Mouse (Mus musculus) activated CD4-positive, CD25-positive, alpha-beta regulatory T cell, adult 4 months (primary cell): ENCODE data around the gene Reps1. TPM values are rescaled to one million over a fixed set of nuclear protein-coding genes. Genes with fewer than 3 reads are reported as not detected.

Experiments used
- ATAC-seq: one replicate; pipeline ENCODE4 v1.8.0; 2017
- polyA plus RNA-seq, 2 experiments: library from polyadenylated mRNA; unstranded; fragments of 100-300 nt; shearing (Covaris generic); gene quantifications; one replicate each; pipeline ENCODE4 v1.2.1; 2017

Reps1 gene
- polyA plus RNA-seq, result 10 to 100 TPM; 25.2 to 28.1 TPM

DNA sequence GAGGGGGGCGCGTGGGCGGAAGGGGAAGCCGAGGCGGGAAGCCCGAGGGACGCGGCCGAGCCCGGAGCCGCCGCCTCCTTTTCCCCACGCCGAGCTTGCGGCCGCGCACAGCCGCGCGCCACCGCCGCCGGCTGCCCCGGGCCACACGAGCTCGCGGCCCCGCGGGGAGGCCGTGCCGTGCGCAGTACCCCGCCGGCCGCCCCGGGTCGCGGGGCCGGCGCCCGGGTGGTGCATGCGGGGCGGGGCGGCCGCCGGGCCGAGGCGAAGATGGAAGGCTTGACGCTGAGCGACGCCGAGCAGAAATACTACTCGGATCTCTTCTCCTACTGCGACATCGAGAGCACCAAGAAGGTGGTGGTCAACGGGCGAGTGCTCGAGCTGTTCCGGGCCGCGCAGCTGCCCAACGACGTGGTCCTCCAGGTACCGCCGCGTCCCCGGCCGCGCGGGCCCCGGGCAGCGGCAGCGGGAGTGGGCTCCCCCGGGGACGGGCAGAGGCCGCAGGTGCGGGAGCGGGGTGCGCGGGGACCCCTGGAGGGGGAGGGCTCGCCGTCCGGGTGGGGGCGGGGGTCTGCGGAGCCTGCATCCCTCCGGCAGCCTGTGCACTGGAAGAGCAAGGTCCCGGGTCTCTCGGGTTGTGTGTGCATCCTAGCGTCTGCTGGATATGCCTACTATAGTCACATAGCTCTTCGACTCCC is at the start of gene Reps1:
Gene Reps1 (plus strand): TSS at position 166 of the 695 bp plus-strand sequence.
- no peak for ATAC-seq

DNA sequence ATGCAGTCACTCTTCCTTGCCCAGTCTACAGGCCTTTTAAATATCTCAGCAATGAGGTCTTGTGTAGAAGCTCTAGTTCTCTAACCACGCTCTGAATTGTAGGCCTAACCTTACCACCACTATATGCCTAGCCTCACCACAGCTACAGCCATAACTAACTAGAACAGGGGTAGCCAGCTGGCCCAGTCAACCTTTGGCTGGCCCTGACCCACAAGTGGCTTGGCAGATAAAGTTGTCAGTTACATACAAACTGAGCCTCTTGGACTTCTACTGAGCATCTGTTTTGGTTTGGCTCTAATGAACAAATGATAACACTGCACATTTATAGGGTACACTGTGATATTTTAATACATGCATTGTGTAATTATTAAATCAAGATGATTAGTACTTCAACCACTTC is 48.9 kb upstream of the Reps1 start:
- no peak for ATAC-seq

DNA sequence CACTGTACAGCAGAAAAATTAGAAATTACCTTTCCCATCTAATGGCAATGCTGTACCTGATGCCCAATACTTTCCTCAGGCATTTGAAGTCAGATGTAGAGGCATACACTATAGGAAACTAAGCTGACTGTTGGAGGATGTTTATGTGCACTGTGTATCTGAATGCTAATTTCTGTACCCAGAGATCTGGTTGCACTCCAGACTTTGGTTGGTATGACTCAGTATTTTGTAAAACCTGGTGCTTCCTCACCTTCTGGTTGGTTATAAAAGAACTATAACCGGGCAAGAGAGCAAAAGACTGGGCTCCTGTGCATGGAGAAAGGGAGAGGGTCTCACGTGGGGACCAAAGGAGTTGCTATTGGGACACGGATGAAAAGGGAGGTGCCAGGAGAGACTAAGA is 48.4 kb upstream of the Reps1 start:
- no peak for ATAC-seq

DNA sequence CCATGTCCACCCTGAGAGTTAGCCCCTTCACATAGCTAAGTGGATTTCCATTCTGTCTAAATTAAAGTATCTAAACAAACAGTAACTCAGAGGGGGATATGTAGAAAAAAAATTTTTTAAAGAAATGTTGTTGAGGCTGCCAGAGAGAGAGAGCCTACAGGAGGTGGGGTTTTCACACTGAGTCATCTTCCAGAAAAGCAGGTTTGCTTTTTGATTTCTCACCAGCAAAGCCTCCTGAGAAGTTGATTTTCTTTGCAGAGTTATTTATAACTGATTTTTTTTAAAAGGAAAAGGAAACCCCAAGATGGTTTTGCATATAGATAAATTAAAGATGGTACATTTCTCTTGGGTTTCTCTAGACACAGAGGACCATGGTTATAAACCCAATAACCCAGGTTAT is 47.5 kb upstream of the Reps1 start:
- peak; percentile 51 for ATAC-seq

DNA sequence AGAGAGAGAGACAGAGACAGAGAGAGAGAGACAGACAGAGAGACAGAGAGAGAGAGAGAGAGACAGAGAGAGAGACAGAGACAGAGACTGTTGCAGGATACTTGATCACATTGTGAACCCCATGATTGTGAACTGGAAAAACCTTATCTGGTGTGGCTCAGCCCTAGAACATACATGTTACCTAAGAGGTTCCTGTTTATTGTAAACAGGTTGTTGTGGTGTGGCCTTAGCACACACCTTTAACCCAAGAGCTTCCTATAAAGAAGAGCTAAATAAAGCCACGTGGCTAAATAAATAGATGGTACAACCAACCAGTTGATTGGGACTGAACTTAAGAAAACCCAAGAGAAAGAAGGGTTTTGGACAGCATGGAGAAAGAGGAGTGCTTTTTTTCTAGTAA is 45.9 kb upstream of the Reps1 start:
- peak; percentile 63 for ATAC-seq

DNA sequence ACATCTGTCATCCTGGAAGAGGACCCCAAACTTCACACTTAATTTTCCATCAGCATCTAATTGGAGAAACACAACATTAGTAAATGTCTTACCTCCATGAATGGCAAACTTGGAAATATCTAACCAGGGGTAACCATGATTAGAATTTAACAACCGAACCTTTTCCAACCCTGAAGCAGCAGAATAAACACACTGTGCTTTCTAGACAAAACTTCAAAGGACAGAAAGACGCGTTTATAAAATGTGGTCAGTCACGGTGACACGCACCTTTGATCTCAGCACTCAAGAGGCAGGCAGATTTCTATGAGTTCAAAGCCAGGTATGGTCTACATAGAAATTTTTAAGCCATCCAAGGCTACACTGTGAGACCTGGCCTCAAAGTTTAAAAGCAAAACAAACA is 43.9 kb upstream of the Reps1 start:
- ATAC-seq, result no peak

DNA sequence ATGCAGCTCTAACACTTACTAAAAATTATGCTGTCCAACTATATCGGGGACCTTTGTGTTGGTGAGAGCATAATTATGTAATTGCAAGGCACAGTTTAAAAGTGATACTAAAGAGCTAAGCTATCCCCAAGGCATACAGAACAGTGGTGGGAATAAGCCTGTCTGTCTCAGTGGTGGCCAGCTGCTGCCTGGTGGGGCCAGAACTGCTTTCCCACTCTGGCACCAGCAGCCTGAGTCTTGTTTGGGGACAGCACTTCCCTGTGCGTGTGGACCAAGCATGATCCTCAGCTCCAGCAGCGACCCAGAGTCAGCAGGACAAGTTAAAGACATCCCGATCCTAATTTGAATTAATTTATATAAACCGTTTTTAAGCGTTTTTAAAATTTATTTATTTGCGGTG is 35.2 kb upstream of the Reps1 start:
- no peak for ATAC-seq

DNA sequence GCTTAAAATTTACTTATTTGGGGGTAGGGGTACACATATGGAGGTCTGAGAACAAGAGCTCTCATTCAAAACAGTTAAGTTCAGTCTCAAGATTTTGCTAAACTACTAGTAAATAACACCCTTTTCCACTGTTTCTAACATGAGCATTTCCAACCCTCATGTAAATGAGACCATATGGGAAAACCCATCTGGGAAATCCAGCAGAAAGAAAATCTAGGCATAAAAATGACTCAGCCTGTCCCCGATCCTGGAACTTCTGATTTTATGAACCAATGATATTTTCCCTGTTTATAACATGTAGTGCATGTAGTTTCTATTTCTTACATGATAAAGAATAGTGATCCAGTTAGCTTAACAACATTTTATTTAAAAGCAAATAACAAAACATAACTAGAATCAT is 34.8 kb upstream of the Reps1 start:
- ATAC-seq, result no peak

DNA sequence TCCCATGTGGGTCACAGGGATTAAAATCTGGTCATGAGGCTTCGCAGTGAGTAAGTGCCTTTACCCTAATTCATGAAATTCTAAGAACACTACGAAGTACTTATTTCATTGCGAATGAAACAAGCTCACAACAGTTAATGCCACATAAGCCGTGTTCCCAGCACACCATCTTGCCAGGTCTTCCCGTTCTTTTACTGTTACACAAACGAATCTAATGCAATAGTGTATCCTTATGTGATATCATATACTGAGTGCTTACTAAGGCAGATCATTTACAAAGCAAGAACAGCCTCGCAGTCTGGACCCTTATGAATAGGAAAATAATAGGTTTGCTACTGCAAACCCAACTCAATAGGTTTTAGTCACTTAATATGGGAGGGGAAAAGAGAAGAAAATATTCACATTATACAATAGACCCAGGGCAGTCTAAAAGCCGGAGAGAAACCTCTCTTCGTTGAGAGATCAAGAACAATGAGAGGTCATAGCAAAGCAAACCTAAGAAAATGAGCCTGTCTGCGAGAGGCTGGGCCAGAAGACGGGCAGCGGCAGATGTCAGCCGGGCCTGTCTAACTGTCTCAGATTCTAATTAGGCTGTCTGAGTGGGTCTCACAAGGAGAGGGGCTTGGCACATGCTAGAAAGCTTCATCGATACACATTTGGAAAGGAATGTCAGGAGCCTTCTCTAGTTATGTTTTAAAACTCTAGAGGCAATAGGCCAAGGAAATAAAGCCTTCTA is 33.9 kb upstream of the Reps1 start:
- ATAC-seq, result peak; percentile 1

DNA sequence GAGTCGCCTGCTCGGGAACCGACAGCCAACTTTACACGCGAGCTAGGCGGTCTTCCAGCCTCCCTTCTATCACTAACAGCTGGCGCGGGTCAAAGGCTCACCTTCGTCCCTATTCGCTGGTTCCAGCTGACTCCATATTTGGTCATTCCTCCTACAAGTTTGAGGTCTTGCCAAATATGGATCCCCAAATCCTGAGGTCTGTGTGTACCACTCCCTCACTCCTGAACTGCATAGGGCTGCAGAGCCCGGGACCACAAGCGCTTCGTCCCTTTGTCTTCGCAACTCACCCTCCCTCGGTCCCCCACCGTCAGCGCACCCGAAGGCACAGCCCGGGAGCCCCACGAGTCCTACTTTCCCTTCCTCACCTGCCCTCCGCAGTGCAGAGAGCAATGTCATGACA is 33.3 kb upstream of the Reps1 start:
- peak; percentile 66 for ATAC-seq

DNA sequence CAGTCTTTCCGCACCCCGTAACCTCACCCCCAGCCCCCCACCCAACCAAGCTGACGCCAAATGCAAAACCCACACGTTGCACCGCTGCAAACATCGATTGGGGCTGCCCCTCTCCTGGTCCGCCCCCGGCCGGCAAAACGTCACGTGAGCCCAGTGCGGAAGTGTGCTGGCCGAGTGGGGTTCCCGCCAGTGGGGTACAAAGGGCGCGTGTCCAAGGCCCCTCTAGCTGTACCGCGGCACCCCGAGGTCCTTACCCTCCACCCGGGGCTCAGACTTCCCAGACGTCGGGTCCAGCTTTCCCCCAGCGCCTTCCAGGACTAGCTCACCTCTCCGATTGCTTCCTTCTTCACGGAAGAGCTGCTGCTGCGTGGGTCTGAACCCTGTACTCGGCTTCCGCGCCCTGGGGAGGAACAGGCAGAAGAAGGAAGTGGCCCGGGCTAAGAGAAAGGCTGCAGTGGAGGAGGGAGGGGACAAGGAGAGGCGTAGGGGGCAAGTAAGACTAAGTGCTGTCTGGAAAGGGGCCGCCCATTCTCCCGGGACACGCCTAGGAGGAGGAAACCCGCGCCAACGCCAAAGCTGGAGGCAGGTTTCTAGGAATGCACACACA is 32.8 kb upstream of the Reps1 start, which contains the start of gene Abracl:
Gene Abracl (minus strand): TSS at position 548 of the 607 bp plus-strand sequence.
- peak; percentile 90 for ATAC-seq

DNA sequence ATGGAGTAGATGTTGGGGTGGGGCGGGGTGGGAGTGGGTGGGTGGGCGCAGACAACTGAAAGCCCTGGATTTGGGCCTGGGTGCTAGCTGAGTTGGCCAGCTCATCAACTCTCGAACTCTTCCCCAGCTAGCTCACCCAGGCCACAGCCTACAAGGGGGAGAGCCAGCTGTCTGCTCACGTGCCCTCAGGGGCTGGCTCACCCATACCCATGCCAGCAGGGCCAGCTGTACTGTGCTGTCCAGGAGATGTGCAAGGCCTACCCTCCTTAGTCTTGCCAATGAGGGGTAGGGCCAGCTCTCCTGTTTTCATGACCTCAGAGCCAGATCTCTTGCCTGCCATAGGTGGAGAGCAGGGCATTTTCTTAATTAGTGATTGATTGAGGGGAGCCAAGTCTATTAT is 21.3 kb upstream of the Reps1 start:
- ATAC-seq, result no peak

DNA sequence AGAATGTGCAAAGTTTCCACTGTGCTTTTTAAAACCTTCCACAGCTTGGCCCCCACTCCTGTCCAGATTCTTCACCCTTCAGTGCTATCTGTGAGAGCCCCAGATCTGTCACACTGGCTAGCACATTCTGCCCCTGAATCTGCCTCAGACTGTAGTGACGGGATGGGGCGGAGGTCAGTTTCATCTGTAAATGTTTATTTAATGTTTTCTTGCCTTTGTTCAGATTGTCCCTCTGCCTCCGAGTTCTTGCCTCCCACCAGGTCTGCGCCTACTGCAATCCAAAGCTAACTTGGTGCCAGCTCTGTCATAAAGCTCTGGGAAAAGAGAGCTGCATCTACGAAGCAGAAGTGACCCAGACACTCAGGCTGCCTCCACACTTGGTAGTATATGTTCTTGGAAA is 18.8 kb upstream of the Reps1 start:
- no peak for ATAC-seq

DNA sequence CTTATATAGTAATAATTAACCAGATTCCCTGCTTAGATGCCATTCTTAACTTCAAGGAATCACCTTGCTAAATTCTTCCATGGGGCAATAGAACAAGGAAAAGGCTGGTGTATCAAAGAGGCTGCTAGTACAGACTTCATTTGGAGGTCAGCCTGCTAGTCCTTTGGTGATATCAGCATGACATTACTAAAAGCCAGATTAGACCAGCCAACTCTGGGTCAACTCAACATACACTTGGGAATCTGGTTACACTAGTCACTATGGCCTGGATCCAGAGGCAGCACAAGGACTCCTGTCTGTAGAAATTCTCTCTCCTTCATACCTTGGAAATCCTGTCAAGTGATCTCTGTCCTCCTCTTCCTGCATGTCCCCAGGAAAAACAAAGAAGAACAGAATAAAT is 9.3 kb upstream of the Reps1 start:
- no peak for ATAC-seq

DNA sequence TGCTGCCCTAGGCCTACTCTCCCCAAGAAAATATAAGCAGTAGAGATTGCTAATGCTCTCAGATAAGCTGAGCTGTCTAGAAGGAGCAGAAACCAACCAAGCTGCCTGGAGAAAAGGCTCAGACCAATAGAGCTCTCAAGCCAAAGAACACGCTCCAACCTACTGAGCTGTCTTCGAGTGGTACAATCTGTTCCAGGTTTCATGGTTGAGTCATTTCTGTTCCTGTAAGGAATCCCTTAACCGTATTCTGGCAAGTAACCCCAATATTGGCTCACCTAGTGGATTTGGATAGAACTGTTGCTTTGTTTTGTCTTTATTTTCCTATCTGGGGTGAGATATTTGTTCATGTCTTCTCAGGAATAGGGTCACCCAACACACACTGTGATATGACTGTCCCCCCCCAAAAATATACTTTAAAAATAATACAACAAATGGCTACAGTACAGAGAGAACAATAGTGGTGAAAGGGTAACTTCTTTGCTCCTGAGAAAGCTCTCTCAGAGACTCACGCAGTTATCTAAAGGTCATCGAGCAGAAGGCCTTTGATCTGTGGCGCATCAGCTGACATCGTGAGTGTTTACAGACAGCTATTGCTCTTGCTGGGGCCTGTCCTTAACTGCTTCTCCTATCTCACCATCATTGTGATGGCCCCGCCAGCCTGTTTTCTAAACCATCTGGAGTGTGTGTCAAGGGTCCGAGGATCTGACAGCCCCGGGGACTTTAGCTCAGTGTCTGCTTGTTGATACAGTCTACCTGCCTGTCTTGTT is 8.1 kb upstream of the Reps1 start:
- ATAC-seq, result peak; percentile 90

DNA sequence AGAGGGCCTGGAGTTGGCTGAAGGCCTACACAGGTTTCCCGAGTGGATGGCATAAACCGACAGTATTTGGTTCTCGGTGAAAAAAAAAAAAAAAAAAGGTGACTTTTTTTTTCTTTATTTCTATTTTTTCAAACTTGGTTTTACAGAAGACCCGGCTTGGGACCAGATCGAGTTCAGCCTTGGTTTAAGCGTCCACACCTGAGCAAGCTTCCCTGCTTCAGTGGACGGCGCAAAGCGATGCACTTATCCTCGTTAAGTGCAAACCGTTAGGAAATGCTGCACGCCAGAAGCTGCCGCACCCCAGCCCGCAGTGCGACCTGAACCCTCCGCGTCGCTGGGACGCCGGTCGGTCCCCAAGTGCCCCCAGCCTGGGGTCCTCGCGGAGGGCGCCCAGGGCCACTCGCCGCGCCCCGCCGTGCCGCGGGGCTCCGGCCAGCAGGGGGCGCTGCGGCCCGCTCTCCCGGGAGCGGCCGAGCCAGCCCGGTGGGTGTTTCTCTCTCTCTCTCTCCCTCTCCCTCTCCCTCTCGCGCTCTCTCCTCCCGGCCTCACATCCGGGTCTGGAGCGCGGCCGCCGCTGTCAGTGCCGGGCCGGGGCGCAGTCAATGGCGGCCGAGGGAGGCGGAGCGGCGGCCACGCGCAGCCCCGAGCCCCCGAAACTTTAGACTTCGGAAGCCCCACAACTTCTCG is 509 bp upstream of the Reps1 start:
- peak; percentile 90 for ATAC-seq

DNA sequence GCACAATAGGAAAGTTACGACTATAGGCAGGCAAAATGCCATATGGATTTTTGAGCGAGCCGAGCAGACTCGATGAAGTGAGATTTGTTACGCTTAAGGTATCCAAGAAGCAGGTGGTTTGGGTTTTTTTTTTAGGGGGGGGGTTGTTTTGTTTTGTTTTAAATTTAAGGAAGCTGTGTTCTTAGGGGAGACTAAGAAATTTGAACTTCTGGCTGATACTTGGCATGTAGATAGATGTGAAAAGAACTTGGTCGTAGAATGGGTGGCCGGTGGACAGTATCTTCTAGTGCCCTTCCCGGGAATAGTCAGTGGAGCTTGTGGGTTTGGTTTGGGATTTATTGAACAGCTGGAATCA is 707 bp downstream of the Reps1 start:
- no peak for ATAC-seq

DNA sequence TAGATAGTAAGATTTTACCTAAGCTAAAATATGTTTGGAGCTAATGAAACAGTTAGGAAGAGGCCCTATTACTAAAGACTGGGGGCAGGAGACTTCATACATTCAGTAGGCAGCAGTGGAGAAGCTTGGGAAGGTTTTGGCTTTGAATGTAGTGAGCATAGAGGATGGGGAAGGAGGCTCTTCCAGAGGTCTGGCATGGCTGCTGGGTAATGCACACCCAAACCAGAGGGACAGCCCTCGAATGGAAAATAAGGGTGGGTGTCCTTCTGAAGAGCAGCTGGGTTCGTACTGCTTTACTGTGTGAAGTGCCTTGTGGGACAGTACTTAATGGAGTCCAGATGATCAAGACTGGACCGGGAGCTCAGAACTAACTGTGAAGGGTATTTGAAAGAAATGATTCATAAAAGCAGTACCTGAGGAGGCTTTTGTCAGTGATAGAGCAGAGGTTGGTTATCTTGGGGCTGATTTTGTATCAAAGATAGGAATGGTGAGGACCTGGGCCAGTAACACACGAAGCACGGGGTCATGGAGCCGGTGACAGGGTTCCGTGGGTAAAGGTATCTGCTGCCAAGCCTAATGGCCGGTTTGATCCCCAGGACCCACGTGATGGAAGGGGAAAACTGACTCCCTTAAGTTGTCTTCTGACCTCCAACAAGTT is 3.1 kb downstream of the Reps1 start:
- no peak for ATAC-seq

DNA sequence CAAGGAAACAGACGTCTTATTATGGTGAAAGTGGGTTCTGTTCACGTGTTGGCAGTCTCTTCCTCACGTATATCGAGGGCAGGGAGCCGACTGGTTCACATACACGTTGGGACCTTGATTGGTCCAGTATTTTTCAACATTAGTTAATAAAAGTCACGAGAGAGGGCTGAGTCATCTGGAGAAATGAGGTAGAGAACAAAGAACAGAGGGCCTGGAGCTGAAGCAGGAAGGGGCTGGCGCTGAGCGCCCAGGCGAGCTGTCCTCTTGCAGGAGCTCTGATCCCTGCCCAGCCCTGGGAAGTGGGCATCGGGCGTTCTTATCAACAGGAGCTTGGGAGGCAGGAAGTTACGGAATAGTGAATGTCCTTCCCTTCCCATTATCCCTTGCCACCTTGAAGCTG is 4.1 kb downstream of the Reps1 start:
- no peak for ATAC-seq

DNA sequence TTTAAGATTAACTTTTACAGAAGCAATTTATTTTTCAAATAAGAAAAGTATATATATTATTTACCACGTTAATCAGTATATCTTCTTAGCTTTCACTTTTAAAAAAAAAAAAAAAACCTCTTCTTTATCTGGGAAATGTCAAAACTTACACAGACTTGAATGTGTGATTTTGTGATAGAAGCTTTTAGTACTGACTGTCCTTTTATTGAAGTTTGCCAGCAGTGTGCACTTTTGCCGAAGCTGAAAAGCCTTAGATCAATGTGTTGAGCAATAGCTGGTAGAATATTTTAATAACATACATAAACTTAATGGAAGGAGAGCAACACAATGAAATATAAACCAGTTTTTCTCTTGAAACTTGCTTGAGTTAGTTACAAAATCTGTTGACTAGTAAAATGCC is 5.1 kb downstream of the Reps1 start:
- ATAC-seq, result no peak

DNA sequence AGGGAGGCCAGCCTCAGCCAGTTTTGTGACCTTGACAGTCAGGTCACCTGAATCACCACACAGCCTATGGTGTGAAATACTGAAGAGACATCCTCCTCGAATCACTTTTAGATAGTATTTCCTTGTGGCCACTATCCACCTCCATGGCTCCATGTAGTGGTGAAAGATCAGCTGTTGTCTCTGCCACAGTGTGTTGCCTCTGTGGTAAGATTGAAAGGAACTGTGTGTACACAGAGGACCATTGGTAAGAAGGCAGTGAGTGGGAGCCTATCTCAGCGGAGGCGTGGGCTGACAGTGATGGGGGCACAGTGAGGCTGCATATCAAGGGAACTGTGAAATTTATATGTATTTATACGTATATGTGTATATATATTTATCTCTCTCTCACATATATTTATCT is 5.9 kb downstream of the Reps1 start:
- ATAC-seq, result no peak

DNA sequence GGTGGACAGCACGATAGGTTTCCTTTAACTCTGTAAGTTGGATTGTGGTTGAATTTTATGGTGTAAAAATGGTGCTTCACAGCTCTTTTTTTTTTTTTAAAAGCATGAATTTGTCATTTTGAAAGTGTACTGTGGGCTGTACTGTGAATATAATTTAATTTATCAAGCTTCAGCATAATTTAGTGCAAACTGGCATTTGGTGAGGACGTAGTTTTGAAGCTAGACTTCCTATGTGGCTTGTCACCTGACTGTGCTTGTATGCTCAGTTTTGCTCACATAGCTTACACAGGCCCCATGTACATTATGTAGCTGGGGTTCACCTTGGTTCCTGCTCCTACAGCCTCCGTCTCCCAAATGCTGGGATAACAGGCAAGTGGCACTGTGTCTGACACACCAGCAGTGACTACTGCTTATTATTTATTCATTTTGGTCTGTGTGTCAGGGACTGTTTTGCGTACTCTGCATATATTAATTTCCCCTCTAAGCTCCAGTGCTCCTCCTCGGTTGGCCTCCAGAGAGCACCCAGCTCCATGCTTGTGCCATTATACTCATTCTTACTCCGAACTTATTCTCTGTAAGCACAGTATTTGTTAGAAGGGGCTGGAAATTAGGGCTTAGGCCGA is 9.1 kb downstream of the Reps1 start:
- peak; percentile 75 for ATAC-seq
